In genomic region chr1:126334202-126334601, GRCm38 (mm10) we compare ENCODE assay signal across 11 mouse cellular contexts.
"Had no signal": no experiment of that assay in that cellular context is flagged by ENCODE, and none has a peak within 500 bp of the region (broad histone marks: within the 10 kb centered on the region; RNA-seq: fewer than 3 reads in every experiment).

No protein-coding gene starts in this region.

- H3K4me1 ChIP-seq: midbrain, embryonic 13.5 days had no signal

- H3K27me3 ChIP-seq: midbrain, embryonic 13.5 days had no signal

- H3K9me3 ChIP-seq: limb, embryonic 10.5 days; midbrain, embryonic 13.5 days had no signal

- H3K4me3 ChIP-seq: left cerebral cortex, adult 2 months; limb, embryonic 10.5 days; midbrain, embryonic 13.5 days had no signal

- H3K27ac ChIP-seq: left cerebral cortex, adult 2 months; limb, embryonic 10.5 days; midbrain, embryonic 13.5 days; stomach, postnatal 0 days had no signal

- H3K36me3 ChIP-seq: limb, embryonic 10.5 days; midbrain, embryonic 13.5 days had no signal

- H3K9ac ChIP-seq: midbrain, embryonic 13.5 days had no signal

- DNase-seq: kidney, adult 8-10 months; kidney, postnatal 25 days; lung, adult 2 months; lung, postnatal 36 days; thymus, postnatal 14 days had no signal

- ATAC-seq: intestine, embryonic 16.5 days; lung, postnatal 0 days; midbrain, embryonic 13.5 days had no signal

- H3K4me2 ChIP-seq: midbrain, embryonic 13.5 days had no signal
